In genomic region chr3:60516054-60516674, GRCm38 (mm10) we compare ENCODE assay signal across 8 mouse cellular contexts. TPM values are rescaled to one million over a fixed set of nuclear protein-coding genes. Genes with fewer than 3 reads are reported as not detected.
DNase-seq lines count a peak whose midpoint lies in the region; ATAC-seq and TF ChIP-seq lines count a peak whose summit lies in the region.

No protein-coding gene starts in this region.

- H3K9ac ChIP-seq in midbrain, embryonic 16.5 days (ENCODE audit: low read depth, low read length), result no peak overlapping the region
- H3K9ac ChIP-seq in embryonic facial prominence, embryonic 15.5 days, result no peak overlapping the region
- H3K9ac ChIP-seq in liver, embryonic 14.5 days (replicated peaks), result no peak overlapping the region

- no peak for TF ChIP-seq EP300 in liver, embryonic 14.5 days (IDR thresholded peaks at IDR 0.05; ENCODE audit: low read depth)

- no peak overlapping the region for H3K4me2 ChIP-seq in midbrain, embryonic 16.5 days (ENCODE audit: low read length)
- 0 out of 2 replicates have a peak overlapping the region, but pooled peaks have one; percentile 10 for H3K4me2 ChIP-seq in embryonic facial prominence, embryonic 15.5 days (replicated peaks)
- H3K4me2 ChIP-seq in liver, embryonic 14.5 days (ENCODE audit: low read depth), result peak overlapping the region; percentile 6; the same call in 1 of the 2 replicates

- H3K4me1 ChIP-seq in midbrain, embryonic 10.5 days, result peaks cover 20% of the 10 kb centered on the region
- H3K4me1 ChIP-seq in midbrain, embryonic 16.5 days (ENCODE audit: control insufficient read depth, insufficient read depth, low read length), result peaks cover 2% of the 10 kb centered on the region; the same call in 1 of the 2 replicates
- H3K4me1 ChIP-seq in embryonic facial prominence, embryonic 15.5 days, result peaks cover 15% of the 10 kb centered on the region; the same call in 1 of the 2 replicates
- H3K4me1 ChIP-seq in liver, embryonic 14.5 days (replicated peaks; ENCODE audit: control insufficient read depth in 2 of 2, insufficient read depth in 2 of 2, low read length in 1 of 2), result peaks cover 14 to 19% of the 10 kb centered on the region in 2 experiments

- WGBS in midbrain, embryonic 10.5 days, result 45% methylated on average over 12 of the region's 12 CpGs
- 33% methylated on average over 12 of the region's 12 CpGs for WGBS in midbrain, embryonic 16.5 days
- WGBS in embryonic facial prominence, embryonic 15.5 days, result 25% methylated on average over 12 of the region's 12 CpGs
- WGBS in liver, embryonic 14.5 days (ENCODE audit: insufficient replicate concordance), result 22% methylated on average over 12 of the region's 12 CpGs

- DNase-seq in midbrain, embryonic 10.5 days (ENCODE audit: low spot score), result peak; percentile 27
- DNase-seq in adipocyte (ENCODE audit: low spot score), result peak; percentile 36
- DNase-seq in liver, embryonic 14.5 days (ENCODE audit: low read depth in 3 of 3, low spot score in 3 of 3), result no peak
- peak; percentile 29 for DNase-seq in right cerebral cortex, postnatal 25 days
- no peak for DNase-seq in urinary bladder, adult 2 months (ENCODE audit: low spot score)

- no peaks in the 10 kb centered on the region for H3K9me3 ChIP-seq in midbrain, embryonic 10.5 days (replicated peaks)
- no peaks in the 10 kb centered on the region for H3K9me3 ChIP-seq in midbrain, embryonic 16.5 days (replicated peaks; ENCODE audit: control insufficient read depth, low read length, poor library complexity, severe bottlenecking)
- no peaks in the 10 kb centered on the region for H3K9me3 ChIP-seq in embryonic facial prominence, embryonic 15.5 days (replicated peaks)
- H3K9me3 ChIP-seq in liver, embryonic 14.5 days (ENCODE audit: control insufficient read depth, low read length), result no peaks in the 10 kb centered on the region

- no peak overlapping the region; the same call in 1 of the 2 replicates for H3K27ac ChIP-seq in midbrain, embryonic 10.5 days (replicated peaks)
- no peak overlapping the region for H3K27ac ChIP-seq in midbrain, embryonic 16.5 days (ENCODE audit: low read length)
- H3K27ac ChIP-seq in embryonic facial prominence, embryonic 15.5 days (replicated peaks), result no peak overlapping the region
- H3K27ac ChIP-seq in liver, embryonic 14.5 days, result no peak overlapping the region

- ATAC-seq in midbrain, embryonic 16.5 days, result no peak
- no peak for ATAC-seq in embryonic facial prominence, embryonic 15.5 days (ENCODE audit: insufficient number of reproducible peaks, low FRiP score, low TSS enrichment, low read depth)
- ATAC-seq in hematopoietic stem cell, adult 5-6 weeks (replicated peaks in 1 of 2; ENCODE audit: insufficient read depth in 1 of 2, low FRiP score in 2 of 2, low TSS enrichment in 1 of 2, low read depth in 1 of 2, poor library complexity in 2 of 2, severe bottlenecking in 2 of 2), result peak; percentile 82 to 89
- peak; percentile 63 for ATAC-seq in liver, embryonic 14.5 days (ENCODE audit: insufficient read depth)

- no peak overlapping the region for H3K4me3 ChIP-seq in midbrain, embryonic 10.5 days
- H3K4me3 ChIP-seq in midbrain, embryonic 16.5 days (ENCODE audit: low read depth, low read length), result no peak overlapping the region
- no peak overlapping the region for H3K4me3 ChIP-seq in embryonic facial prominence, embryonic 15.5 days (replicated peaks)
- H3K4me3 ChIP-seq in liver, embryonic 14.5 days (ENCODE audit: insufficient read depth in 1 of 2, low read depth in 2 of 2, low read length in 2 of 2), result no peak overlapping the region

- no peaks in the 10 kb centered on the region for H3K36me3 ChIP-seq in midbrain, embryonic 10.5 days
- no peaks in the 10 kb centered on the region for H3K36me3 ChIP-seq in midbrain, embryonic 16.5 days (ENCODE audit: control insufficient read depth, insufficient read depth, low read length)
- H3K36me3 ChIP-seq in embryonic facial prominence, embryonic 15.5 days, result no peaks in the 10 kb centered on the region
- H3K36me3 ChIP-seq in liver, embryonic 14.5 days (replicated peaks; ENCODE audit: control insufficient read depth, insufficient read depth, low read depth), result no peaks in the 10 kb centered on the region

- peak; percentile 78 for TF ChIP-seq CTCF in liver, embryonic 14.5 days (IDR thresholded peaks at IDR 0.05; ENCODE audit: low read depth)

- H3K27me3 ChIP-seq in midbrain, embryonic 10.5 days (ENCODE audit: low read depth, poor library complexity, severe bottlenecking), result no peaks in the 10 kb centered on the region; the same call in 1 of the 2 replicates
- no peaks in the 10 kb centered on the region for H3K27me3 ChIP-seq in midbrain, embryonic 16.5 days (ENCODE audit: control insufficient read depth, insufficient read depth, low read depth, low read length)
- H3K27me3 ChIP-seq in embryonic facial prominence, embryonic 15.5 days, result no peaks in the 10 kb centered on the region
- H3K27me3 ChIP-seq in liver, embryonic 14.5 days (ENCODE audit: control insufficient read depth, insufficient read depth, low read length), result no peaks in the 10 kb centered on the region

RNA-seq across cellular contexts. Expression of gene Mbnl1, which starts 43.5 kb away (rescaled TPM):
- polyA plus RNA-seq in midbrain, embryonic 10.5 days (2016; fragmentation: Nextera tagmentation; extraction: Ambion mirVana), result 34.5 and 36.0 TPM in 2 replicates
- polyA plus RNA-seq in midbrain, embryonic 16.5 days (2015; fragmentation: Nextera tagmentation; extraction: Ambion mirVana), result 46.8 and 48.7 TPM in 2 replicates
- polyA plus RNA-seq in embryonic facial prominence, embryonic 15.5 days (2015; fragmentation: Nextera tagmentation; extraction: Ambion mirVana), result 97.0 and 103 TPM in 2 replicates
- 695 and 750 TPM in 2 replicates for total RNA-seq in hematopoietic stem cell, adult 5-6 weeks (2017)
- 30.2 and 32.9 TPM in 2 replicates for polyA plus RNA-seq in liver, embryonic 14.5 days (2012; rRNA removed)
- 128 and 149 TPM in 2 replicates for polyA plus RNA-seq in liver, embryonic 14.5 days (2014; fragmentation: Nextera tagmentation; extraction: Ambion mirVana)
- 86.2 and 115 TPM in 2 replicates for polyA plus RNA-seq in urinary bladder, adult 2 months (2012; rRNA removed)

Comparison
In these comparisons a context has a peak if more than half of its experiments do, and no peak if none do; other contexts are left out.
1. DNase-seq: peak in midbrain, embryonic 10.5 days (single experiment), adipocyte (single experiment) and right cerebral cortex, postnatal 25 days (single experiment); none in liver, embryonic 14.5 days (0 of 3) and urinary bladder, adult 2 months (single experiment).
2. ATAC-seq: peak in hematopoietic stem cell, adult 5-6 weeks (2 of 2) and liver, embryonic 14.5 days (single experiment); none in midbrain, embryonic 16.5 days (single experiment) and embryonic facial prominence, embryonic 15.5 days (single experiment).